Mouse (Mus musculus) forelimb bud, embryonic 11.5 days (tissue): Measurements from ENCODE around the gene Ugt1a6a.
"Not testable (repeated sequence)": the region's sequence is repeated elsewhere in the genome, so short reads cannot be mapped to it uniquely, and the experiment has no call there.

ENCODE experiments used
- DNase-seq: peaks from one replicate; pipeline ENCODE4 v3.0.0-alpha.2; 2012; ENCODE audit warnings: low read depth, low spot score

Ugt1a6a gene

GRCm38 (mm10) chr1:88134457-88135011, at the start of gene Ugt1a6a:
TSS of gene Ugt1a6a (plus strand) at chr1:88134809.
- not testable (repeated sequence) for DNase-seq

GRCm38 (mm10) chr1:88086125-88086524, 48.5 kb upstream of the Ugt1a6a start:
- DNase-seq: no peak

GRCm38 (mm10) chr1:88087513-88087912, 47.1 kb upstream of the Ugt1a6a start, which contains the start of gene Ugt1a8:
TSS of gene Ugt1a8 (plus strand) at chr1:88087813.
- no peak for DNase-seq

- DNase-seq: no peak
Observed at GRCm38 (mm10) chr1:88092341-88092740, 42.3 kb upstream of the Ugt1a6a start.

GRCm38 (mm10) chr1:88094270-88094676, 40.3 kb upstream of the Ugt1a6a start:
- DNase-seq: not testable (repeated sequence)

GRCm38 (mm10) chr1:88094941-88095492, 39.6 kb upstream of the Ugt1a6a start, which contains the start of gene Ugt1a7c:
TSS of gene Ugt1a7c (plus strand) at chr1:88095062.
- peak; percentile 25 for DNase-seq

- DNase-seq: not testable (repeated sequence)
Observed at GRCm38 (mm10) chr1:88098546-88098945, 36.1 kb upstream of the Ugt1a6a start.

GRCm38 (mm10) chr1:88099691-88100090, 34.9 kb upstream of the Ugt1a6a start:
- DNase-seq: not testable (repeated sequence)

GRCm38 (mm10) chr1:88103019-88103418, 31.6 kb upstream of the Ugt1a6a start, which contains the start of gene Ugt1a6b:
TSS of gene Ugt1a6b (plus strand) at chr1:88103252.
- not testable (repeated sequence) for DNase-seq

- DNase-seq: not testable (repeated sequence)
Observed at GRCm38 (mm10) chr1:88103697-88104468, 30.7 kb upstream of the Ugt1a6a start.

GRCm38 (mm10) chr1:88104667-88105430, 29.8 kb upstream of the Ugt1a6a start:
- DNase-seq: no peak

GRCm38 (mm10) chr1:88105656-88106055, 29.0 kb upstream of the Ugt1a6a start:
- no peak for DNase-seq

- not testable (repeated sequence) for DNase-seq
Observed at GRCm38 (mm10) chr1:88109027-88109557, 25.5 kb upstream of the Ugt1a6a start.

- not testable (repeated sequence) for DNase-seq
Observed at GRCm38 (mm10) chr1:88109604-88110003, 25.0 kb upstream of the Ugt1a6a start.

- not testable (repeated sequence) for DNase-seq
Observed at GRCm38 (mm10) chr1:88112769-88113168, 21.8 kb upstream of the Ugt1a6a start.

- not testable (repeated sequence) for DNase-seq
Observed at GRCm38 (mm10) chr1:88120550-88120949, 14.1 kb upstream of the Ugt1a6a start.

GRCm38 (mm10) chr1:88121521-88121920, 13.1 kb upstream of the Ugt1a6a start:
- not testable (repeated sequence) for DNase-seq

- not testable (repeated sequence) for DNase-seq
Observed at GRCm38 (mm10) chr1:88125827-88126360, 8.7 kb upstream of the Ugt1a6a start.

- not testable (repeated sequence) for DNase-seq
Observed at GRCm38 (mm10) chr1:88129091-88129490, 5.5 kb upstream of the Ugt1a6a start.

- DNase-seq: not testable (repeated sequence)
Observed at GRCm38 (mm10) chr1:88130223-88130622, 4.4 kb upstream of the Ugt1a6a start.

GRCm38 (mm10) chr1:88133908-88134456, 627 bp upstream of the Ugt1a6a start:
- no peak for DNase-seq
